Mouse (Mus musculus): Measurements from ENCODE around the gene Cic. TPM values are rescaled to one million over a fixed set of nuclear protein-coding genes. Genes with fewer than 3 reads are reported as not detected.

The Cic gene
- polyA plus RNA-seq, 1 experiment from 2014 or later, result 47.3 TPM

GRCm38 (mm10) chr7:25311193-25311592 lies 43.7 kb downstream of the Cic start:
- no peak for DNase-seq
- Histone ChIP-seq H3K9me3 (ENCODE audit: control insufficient read depth, low read length) (no peaks in the 10 kb centered on the region), H3K4me1 (ENCODE audit: control insufficient read depth, insufficient read depth, low read length) (peaks cover 16% of the 10 kb centered on the region), H3K4me2 (ENCODE audit: low read length) (no peak overlapping the region), H3K27ac (replicated peaks; ENCODE audit: low read depth, low read length) (no peak overlapping the region), H3K36me3 (ENCODE audit: control insufficient read depth, insufficient read depth, low read length) (peaks cover 17% of the 10 kb centered on the region), H3K27me3 (ENCODE audit: control insufficient read depth, insufficient read depth, low read length) (peaks cover 44% of the 10 kb centered on the region), H3K4me3 (replicated peaks; ENCODE audit: low read depth, low read length) (no peak overlapping the region), H3K9ac (replicated peaks; ENCODE audit: low read length) (no peak overlapping the region)
- ATAC-seq (ENCODE audit: low FRiP score, low TSS enrichment), result no peak
- 84% methylated on average over 11 of the region's 11 CpGs for WGBS

DNA sequence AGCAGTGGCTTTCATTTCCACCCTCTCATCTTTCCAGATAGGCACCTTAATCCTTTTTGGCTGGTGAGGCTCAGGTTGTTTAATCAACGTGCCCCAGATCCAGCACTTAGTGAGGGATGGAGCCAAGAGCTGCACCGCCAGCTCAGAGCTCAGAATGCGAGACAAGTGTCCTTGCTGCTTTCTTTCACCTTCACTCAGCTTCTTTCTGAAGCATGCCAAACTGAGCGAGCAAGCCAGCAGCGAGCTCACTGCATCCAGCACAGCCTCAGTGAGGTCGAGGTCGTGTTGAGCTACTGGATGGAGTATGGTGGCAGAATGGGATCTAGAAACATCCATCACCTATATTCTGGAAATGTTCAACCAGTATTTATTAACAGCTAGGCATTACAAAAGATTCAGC lies 45.8 kb downstream of the Cic start:
- Histone ChIP-seq H3K9me3 (ENCODE audit: control insufficient read depth, low read length) (no peaks in the 10 kb centered on the region), H3K36me3 (ENCODE audit: control insufficient read depth, insufficient read depth, low read length) (peaks cover 12% of the 10 kb centered on the region), H3K4me2 (ENCODE audit: low read length) (no peak overlapping the region), H3K9ac (replicated peaks; ENCODE audit: low read length) (no peak overlapping the region), H3K4me1 (ENCODE audit: control insufficient read depth, insufficient read depth, low read length) (peaks cover 25% of the 10 kb centered on the region), H3K4me3 (replicated peaks; ENCODE audit: low read depth, low read length) (no peak overlapping the region), H3K27ac (replicated peaks; ENCODE audit: low read depth, low read length) (no peak overlapping the region), H3K27me3 (ENCODE audit: control insufficient read depth, insufficient read depth, low read length) (peaks cover 44% of the 10 kb centered on the region)
- 41% methylated on average over 7 of the region's 7 CpGs for WGBS
- ATAC-seq (ENCODE audit: low FRiP score, low TSS enrichment) (no peak), DNase-seq (no peak)

DNA sequence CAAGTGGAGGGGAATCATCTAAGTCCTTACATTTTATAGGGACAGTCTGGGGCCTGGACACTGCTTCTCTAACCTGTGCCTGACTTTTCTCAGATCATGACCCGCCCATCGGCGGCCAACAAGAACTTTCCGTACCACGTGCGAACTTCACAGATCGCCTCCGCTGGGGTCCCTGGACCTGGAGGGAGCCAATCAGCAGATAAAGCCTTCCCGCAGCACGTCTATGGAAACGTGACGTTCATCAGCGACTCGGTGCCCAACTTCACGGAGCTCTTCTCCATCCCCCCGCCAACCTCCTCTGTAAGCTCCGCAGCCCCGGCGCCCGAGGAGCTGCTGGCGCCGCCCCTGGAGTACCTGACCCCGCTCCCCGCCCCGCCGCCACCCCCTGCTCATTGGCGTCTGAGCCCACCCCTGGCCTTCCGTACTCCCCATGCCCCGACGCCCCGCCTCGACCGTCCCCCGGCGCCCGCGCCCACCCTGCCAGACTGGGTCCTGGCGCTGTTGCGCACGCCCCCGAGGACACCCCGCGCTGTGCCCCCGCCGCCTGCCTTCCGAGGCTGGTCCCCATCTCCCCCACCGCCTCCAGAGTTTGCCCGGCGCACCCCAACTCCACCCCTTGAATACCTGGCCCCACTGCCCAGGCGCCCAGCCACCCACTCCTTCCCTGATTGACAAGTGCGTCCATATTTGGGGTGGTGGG lies 47.3 kb downstream of the Cic start:
- Histone ChIP-seq H3K9ac (replicated peaks; ENCODE audit: low read length) (peak overlapping the region; percentile 47; the same call in 1 of the 2 replicates), H3K27ac (replicated peaks; ENCODE audit: low read depth, low read length) (no peak overlapping the region), H3K4me1 (ENCODE audit: control insufficient read depth, insufficient read depth, low read length) (peaks cover 28% of the 10 kb centered on the region), H3K4me3 (replicated peaks; ENCODE audit: low read depth, low read length) (peak overlapping the region; percentile 25), H3K36me3 (ENCODE audit: control insufficient read depth, insufficient read depth, low read length) (peaks cover 7% of the 10 kb centered on the region), H3K27me3 (ENCODE audit: control insufficient read depth, insufficient read depth, low read length) (peaks cover 44% of the 10 kb centered on the region), H3K9me3 (ENCODE audit: control insufficient read depth, low read length) (no peaks in the 10 kb centered on the region), H3K4me2 (ENCODE audit: low read length) (peak overlapping the region; percentile 99)
- ATAC-seq (ENCODE audit: low FRiP score, low TSS enrichment) (no peak), DNase-seq (no peak)
- 3% methylated on average over 51 of the region's 51 CpGs for WGBS

- WGBS, result 1% methylated on average over 69 of the region's 69 CpGs
- H3K4me2 ChIP-seq (ENCODE audit: low read length), result peak overlapping the region; percentile 99
- no peak overlapping the region for H3K27ac ChIP-seq (replicated peaks; ENCODE audit: low read depth, low read length)
- H3K4me1 ChIP-seq (ENCODE audit: control insufficient read depth, insufficient read depth, low read length), result peaks cover 28% of the 10 kb centered on the region
- H3K9ac ChIP-seq (replicated peaks; ENCODE audit: low read length), result peak overlapping the region; percentile 47
- DNase-seq (no peak), ATAC-seq (ENCODE audit: low FRiP score, low TSS enrichment) (no peak)
- peaks cover 7% of the 10 kb centered on the region for H3K36me3 ChIP-seq (ENCODE audit: control insufficient read depth, insufficient read depth, low read length)
- H3K4me3 ChIP-seq (replicated peaks; ENCODE audit: low read depth, low read length), result peak overlapping the region; percentile 25
- H3K9me3 ChIP-seq (ENCODE audit: control insufficient read depth, low read length), result no peaks in the 10 kb centered on the region
- H3K27me3 ChIP-seq (ENCODE audit: control insufficient read depth, insufficient read depth, low read length), result peaks cover 44% of the 10 kb centered on the region
Measured at GRCm38 (mm10) chr7:25315306-25316041, 48.0 kb downstream of the Cic start.

DNA sequence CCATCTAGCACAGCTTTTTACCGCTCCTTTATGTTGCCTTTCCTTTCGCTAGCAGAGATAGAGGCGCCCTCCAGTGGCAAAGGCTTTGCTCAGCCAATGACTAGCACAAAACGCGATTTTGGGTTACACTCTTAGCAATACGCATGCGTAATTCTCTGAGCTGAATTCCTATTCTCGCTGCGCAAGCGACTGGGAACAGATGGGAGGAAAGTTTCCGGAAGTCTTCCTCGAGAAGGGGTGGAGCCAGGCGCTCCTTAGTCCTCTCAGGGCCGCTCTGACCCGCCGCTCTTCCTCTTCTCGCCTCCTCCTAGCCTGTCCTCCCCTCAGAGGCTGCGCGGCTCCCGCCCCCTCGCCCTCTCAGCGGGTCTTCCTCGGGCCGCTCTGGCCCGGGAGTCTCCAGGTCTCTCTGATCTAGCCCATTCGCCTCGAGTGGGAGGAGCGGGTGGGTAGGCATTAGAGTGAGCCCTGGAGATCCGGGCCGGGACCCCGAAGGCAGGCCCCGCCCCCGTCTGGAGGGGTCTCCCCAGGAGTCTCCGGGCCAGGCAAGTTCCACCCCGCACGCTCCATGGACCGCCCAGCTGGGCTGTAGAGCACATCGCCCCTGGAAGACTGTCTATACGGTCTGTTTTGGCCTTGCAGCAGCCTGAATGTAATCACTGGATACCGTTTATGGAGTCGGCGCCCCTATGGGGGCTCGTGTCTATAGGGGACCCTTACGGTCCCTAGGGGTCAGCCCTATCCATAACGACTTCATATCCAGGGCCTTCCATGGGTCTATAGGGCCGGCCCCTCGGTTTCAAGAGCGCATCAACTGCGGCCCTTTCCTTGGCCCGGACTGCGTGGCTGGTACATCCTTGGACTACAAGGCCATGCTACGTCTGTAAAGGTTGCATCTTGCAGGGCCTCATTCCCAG lies 49.3 kb downstream of the Cic start, which contains the start of gene Megf8:
TSS of gene Megf8 (plus strand) at position 633 of the 914 bp plus-strand sequence.
- WGBS, result 1% methylated on average over 52 of the region's 52 CpGs
- Histone ChIP-seq H3K4me3 (replicated peaks; ENCODE audit: low read depth, low read length) (peak within 1 kb of the TSS; percentile 68), H3K36me3 (ENCODE audit: control insufficient read depth, insufficient read depth, low read length) (peaks cover 4% of the 10 kb centered on the region; the same call in 1 of the 2 replicates), H3K4me2 (ENCODE audit: low read length) (peak within 1 kb of the TSS; percentile 99), H3K9ac (replicated peaks; ENCODE audit: low read length) (peak within 1 kb of the TSS; percentile 89), H3K27me3 (ENCODE audit: control insufficient read depth, insufficient read depth, low read length) (peaks cover 37% of the 10 kb centered on the region), H3K4me1 (ENCODE audit: control insufficient read depth, insufficient read depth, low read length) (peaks cover 30% of the 10 kb centered on the region), H3K9me3 (ENCODE audit: control insufficient read depth, low read length) (no peaks in the 10 kb centered on the region), H3K27ac (replicated peaks; ENCODE audit: low read depth, low read length) (peak within 1 kb of the TSS; percentile 90)
- DNase-seq (peak; percentile 100), ATAC-seq (ENCODE audit: low FRiP score, low TSS enrichment) (peak; percentile 97)

- peak overlapping the region; percentile 68 for H3K4me3 ChIP-seq (replicated peaks; ENCODE audit: low read depth, low read length)
- peak overlapping the region; percentile 89 for H3K9ac ChIP-seq (replicated peaks; ENCODE audit: low read length)
- H3K4me2 ChIP-seq (ENCODE audit: low read length), result peak overlapping the region; percentile 99
- H3K9me3 ChIP-seq (ENCODE audit: control insufficient read depth, low read length), result no peaks in the 10 kb centered on the region
- no peaks in the 10 kb centered on the region for H3K36me3 ChIP-seq (ENCODE audit: control insufficient read depth, insufficient read depth, low read length)
- peaks cover 34% of the 10 kb centered on the region for H3K4me1 ChIP-seq (ENCODE audit: control insufficient read depth, insufficient read depth, low read length)
- ATAC-seq (ENCODE audit: low FRiP score, low TSS enrichment) (peak; percentile 1; the same call in 1 of the 2 replicates), DNase-seq (no peak)
- peak overlapping the region; percentile 90 for H3K27ac ChIP-seq (replicated peaks; ENCODE audit: low read depth, low read length)
- peaks cover 30% of the 10 kb centered on the region for H3K27me3 ChIP-seq (ENCODE audit: control insufficient read depth, insufficient read depth, low read length)
- WGBS, result 11% methylated on average over 21 of the region's 21 CpGs
Measured at GRCm38 (mm10) chr7:25317446-25317999, 50.0 kb downstream of the Cic start.

- H3K36me3 ChIP-seq (ENCODE audit: control insufficient read depth, insufficient read depth, low read length), result no peaks in the 10 kb centered on the region
- DNase-seq, result peak; percentile 40
- H3K9ac ChIP-seq (replicated peaks; ENCODE audit: low read length), result no peak overlapping the region
Measured at GRCm38 (mm10) chr7:25322058-25322484, 54.6 kb downstream of the Cic start.

DNA sequence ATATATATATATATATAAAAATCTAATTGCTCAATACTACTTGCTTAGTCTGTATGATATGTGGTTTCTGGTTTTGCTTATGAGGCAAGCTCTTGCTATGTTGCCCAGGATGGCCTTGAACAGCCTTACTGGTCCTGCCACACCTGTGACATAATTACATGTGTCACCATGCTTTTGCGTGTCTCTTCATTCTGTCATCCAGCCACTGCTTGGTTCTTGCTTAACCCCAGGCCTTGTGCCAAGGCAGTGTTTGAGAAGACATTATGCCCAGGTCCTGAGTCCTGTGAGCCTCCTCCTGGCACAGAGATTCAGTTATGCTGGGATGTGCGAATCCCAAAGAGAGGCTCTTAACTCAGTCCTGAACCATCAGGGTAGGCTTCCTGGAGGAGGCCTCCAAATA lies 55.7 kb downstream of the Cic start:
- WGBS, result 93% methylated on average over 2 of the region's 2 CpGs
- Histone ChIP-seq H3K4me2 (ENCODE audit: low read length) (no peak overlapping the region), H3K4me3 (replicated peaks; ENCODE audit: low read depth, low read length) (no peak overlapping the region), H3K4me1 (ENCODE audit: control insufficient read depth, insufficient read depth, low read length) (peaks cover 9% of the 10 kb centered on the region; the same call in 1 of the 2 replicates), H3K9me3 (ENCODE audit: control insufficient read depth, low read length) (no peaks in the 10 kb centered on the region), H3K9ac (replicated peaks; ENCODE audit: low read length) (no peak overlapping the region), H3K36me3 (ENCODE audit: control insufficient read depth, insufficient read depth, low read length) (peaks cover 6% of the 10 kb centered on the region), H3K27ac (replicated peaks; ENCODE audit: low read depth, low read length) (no peak overlapping the region), H3K27me3 (ENCODE audit: control insufficient read depth, insufficient read depth, low read length) (no peaks in the 10 kb centered on the region)
- DNase-seq, result no peak
- ATAC-seq (ENCODE audit: low FRiP score, low TSS enrichment), result no peak

More at GRCm38 (mm10) chr7:25322058-25322484, 54.6 kb downstream of the Cic start:
- no peaks in the 10 kb centered on the region for H3K27me3 ChIP-seq (ENCODE audit: control insufficient read depth, insufficient read depth, low read length)
- WGBS, result 9% methylated on average over 6 of the region's 6 CpGs
- H3K9me3 ChIP-seq (ENCODE audit: control insufficient read depth, low read length), result no peaks in the 10 kb centered on the region
- H3K27ac ChIP-seq (replicated peaks; ENCODE audit: low read depth, low read length), result peak overlapping the region; percentile 32; the same call in 1 of the 2 replicates
- ATAC-seq (ENCODE audit: low FRiP score, low TSS enrichment), result no peak
- H3K4me1 ChIP-seq (ENCODE audit: control insufficient read depth, insufficient read depth, low read length), result peaks cover 18% of the 10 kb centered on the region
- H3K4me3 ChIP-seq (replicated peaks; ENCODE audit: low read depth, low read length), result no peak overlapping the region
- peak overlapping the region; percentile 20; the same call in 1 of the 2 replicates for H3K4me2 ChIP-seq (ENCODE audit: low read length)
